Mouse (Mus musculus) C2C12 (cell line): ENCODE results near the gene Cfl1.

Experiments used
- CTCF ChIP-seq: IDR thresholded peaks from one replicate; pipeline ENCODE4 v1.5.1; 2011; ENCODE audit not compliant: control insufficient read depth, insufficient read depth, insufficient read length
- MAX ChIP-seq: IDR thresholded peaks from one replicate; pipeline ENCODE4 v1.6.1; 2011; ENCODE audit warnings: mild to moderate bottlenecking, control low read depth
- MYOD1 ChIP-seq: IDR thresholded peaks from one replicate; pipeline ENCODE4 v1.6.1; 2011; ENCODE audit warnings: low read depth; ENCODE audit not compliant: control insufficient read depth, insufficient read length
- USF1 ChIP-seq: IDR thresholded peaks from one replicate; pipeline ENCODE4 v1.6.1; 2011; ENCODE audit warnings: low read depth, mild to moderate bottlenecking, control low read depth, moderate library complexity

DNA sequence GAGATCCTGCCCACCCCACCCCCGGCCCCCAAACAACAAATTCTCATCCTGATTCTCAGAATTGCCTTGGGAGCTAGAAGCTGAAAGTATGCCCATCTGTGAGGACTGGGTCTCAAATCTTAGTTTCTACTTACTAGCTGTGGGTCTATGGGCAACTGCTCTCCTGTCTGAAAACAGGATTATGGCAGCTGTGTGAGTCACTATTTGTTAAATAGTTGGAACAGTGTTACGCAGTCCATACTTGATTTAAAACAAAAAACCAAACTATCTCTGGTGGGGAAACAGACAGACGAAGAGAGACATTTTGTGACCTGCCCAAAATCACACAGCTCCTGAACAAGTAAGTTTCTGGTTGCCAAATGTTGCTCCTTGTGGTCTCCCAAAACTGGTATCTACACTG, 40.6 kb upstream of the Cfl1 start:
- no peak for TF ChIP-seq CTCF
- no peak for TF ChIP-seq MYOD1
- TF ChIP-seq MAX: no peak
- TF ChIP-seq USF1: no peak
